Mouse (Mus musculus) spleen, adult 2 months (tissue): ENCODE results near the gene Stox2. TPM values are rescaled to one million over a fixed set of nuclear protein-coding genes. Genes with fewer than 3 reads are reported as not detected.

Experiments used
- DNase-seq, 2 experiments: peaks; one replicate each; pipeline versions ENCODE4 v3.0.0 to v3.0.0-alpha.2; 2012 to 2021; ENCODE audit warnings: low spot score in 2 of 2, low read depth in 1 of 2
- H3K27ac ChIP-seq: fragments of 200-500 bp; 2 replicates; pipeline ENCODE4 v1.5.1; 2012; ENCODE audit warnings: low read length, inconsistent platforms; ENCODE audit not compliant: insufficient read depth
- H3K27me3 ChIP-seq: fragments of 200-500 bp; 2 replicates; pipeline ENCODE4 v1.6.1; 2012; ENCODE audit warnings: mild to moderate bottlenecking, moderate library complexity, low read length, inconsistent platforms; ENCODE audit not compliant: control insufficient read depth, insufficient read depth
- H3K36me3 ChIP-seq: fragments of 200-500 bp; 2 replicates; pipeline ENCODE4 v1.6.1; 2012; ENCODE audit warnings: mild to moderate bottlenecking, low read length, inconsistent platforms; ENCODE audit not compliant: control insufficient read depth, insufficient read depth
- H3K4me1 ChIP-seq: fragments of 200-500 bp; 2 replicates; pipeline ENCODE4 v1.6.1; 2011; ENCODE audit warnings: inconsistent platforms; ENCODE audit not compliant: control insufficient read depth, insufficient read depth, insufficient read length
- H3K4me3 ChIP-seq: fragments of 200-500 bp; 2 replicates; pipeline ENCODE4 v1.5.1; 2011; ENCODE audit warnings: mild to moderate bottlenecking, inconsistent platforms; ENCODE audit not compliant: insufficient read depth, insufficient read length; ENCODE audit errors: extremely low read depth
- CTCF ChIP-seq: fragments of 200-500 bp; IDR thresholded peaks from 2 replicates; pipeline ENCODE4 v1.5.1; 2011; ENCODE audit warnings: mild to moderate bottlenecking, inconsistent platforms; ENCODE audit not compliant: insufficient read depth, insufficient read length, insufficient replicate concordance; ENCODE audit errors: extremely low read depth
- POLR2A ChIP-seq: fragments of 200-500 bp; IDR thresholded peaks from 2 replicates; pipeline ENCODE4 v1.6.1; 2011; ENCODE audit warnings: low read depth, low read length, inconsistent platforms
- WGBS: fragments of 180-500 bp; shearing (Covaris S2); methylation state at CpG from one replicate; pipeline ENCODE4 v1.1.7; 2018; 5-methylcytosine and 5-hydroxymethylcytosine counted together
- polyA plus RNA-seq: library from polyadenylated mRNA; depleted of rRNA; stranded (reverse); fragments of >200 nt; gene quantifications from 2 replicates; pipeline ENCODE4 v1.2.3, GENCODE M21; 2012

Stox2 gene
- polyA plus RNA-seq, 1 experiment, result 0.50 TPM

GRCm38 (mm10) chr8:47334223-47334757, 111.9 kb downstream of the Stox2 start:
- no peaks in the 10 kb centered on the region for H3K27me3 ChIP-seq
- H3K4me3 ChIP-seq, result no peak overlapping the region
- TF ChIP-seq POLR2A (no peak), CTCF (no peak)
- no peaks in the 10 kb centered on the region for H3K4me1 ChIP-seq
- WGBS, result 67% methylated on average over 9 of the region's 9 CpGs
- no peak for DNase-seq
- no peak overlapping the region for H3K27ac ChIP-seq
- no peaks in the 10 kb centered on the region for H3K36me3 ChIP-seq

GRCm38 (mm10) chr8:47332941-47333340, 113.2 kb downstream of the Stox2 start:
- Histone ChIP-seq H3K36me3 (no peaks in the 10 kb centered on the region), H3K27ac (no peak overlapping the region), H3K4me3 (no peak overlapping the region), H3K4me1 (no peaks in the 10 kb centered on the region), H3K27me3 (no peaks in the 10 kb centered on the region)
- TF ChIP-seq POLR2A (no peak), CTCF (no peak)
- DNase-seq, result no peak
- WGBS, result 59% methylated on average over 1 of the region's 1 CpGs

GRCm38 (mm10) chr8:47330982-47331381, 115.2 kb downstream of the Stox2 start:
- WGBS, result 90% methylated on average over 5 of the region's 5 CpGs
- no peak overlapping the region for H3K27ac ChIP-seq

GRCm38 (mm10) chr8:47326348-47326747, 119.8 kb downstream of the Stox2 start:
- TF ChIP-seq POLR2A, result no peak
- no peak for TF ChIP-seq CTCF

More at GRCm38 (mm10) chr8:47330982-47331381, 115.2 kb downstream of the Stox2 start:
- DNase-seq, result no peak
- H3K4me3 ChIP-seq, result no peak overlapping the region
- TF ChIP-seq POLR2A, result no peak
- no peak for TF ChIP-seq CTCF
- H3K36me3 ChIP-seq, result no peaks in the 10 kb centered on the region
- H3K27me3 ChIP-seq, result no peaks in the 10 kb centered on the region
- no peaks in the 10 kb centered on the region for H3K4me1 ChIP-seq

GRCm38 (mm10) chr8:47324117-47324820, 121.9 kb downstream of the Stox2 start:
- WGBS, result 73% methylated on average over 16 of the region's 16 CpGs
- Histone ChIP-seq H3K4me3 (no peak overlapping the region), H3K27ac (no peak overlapping the region), H3K36me3 (no peaks in the 10 kb centered on the region), H3K4me1 (no peaks in the 10 kb centered on the region), H3K27me3 (no peaks in the 10 kb centered on the region)
- DNase-seq, result no peak
- TF ChIP-seq CTCF, result no peak
- TF ChIP-seq POLR2A, result no peak

More at GRCm38 (mm10) chr8:47326348-47326747, 119.8 kb downstream of the Stox2 start:
- H3K36me3 ChIP-seq, result no peaks in the 10 kb centered on the region
- H3K4me3 ChIP-seq, result no peak overlapping the region
- no peaks in the 10 kb centered on the region for H3K4me1 ChIP-seq
- H3K27ac ChIP-seq, result no peak overlapping the region
- no peak for DNase-seq
- 45% methylated on average over 8 of the region's 8 CpGs for WGBS
- no peaks in the 10 kb centered on the region for H3K27me3 ChIP-seq

- TF ChIP-seq POLR2A (no peak), CTCF (no peak)
- Histone ChIP-seq H3K36me3 (no peaks in the 10 kb centered on the region), H3K27me3 (no peaks in the 10 kb centered on the region), H3K4me3 (no peak overlapping the region), H3K27ac (no peak overlapping the region), H3K4me1 (no peaks in the 10 kb centered on the region)
- 84% methylated on average over 5 of the region's 5 CpGs for WGBS
- no peak for DNase-seq
These were observed 124.9 kb downstream of the Stox2 start for GRCm38 (mm10) chr8:47321282-47321681.

GRCm38 (mm10) chr8:47320707-47321106, 125.5 kb downstream of the Stox2 start:
- no peak for DNase-seq
- H3K36me3 ChIP-seq, result no peaks in the 10 kb centered on the region
- H3K4me1 ChIP-seq, result no peaks in the 10 kb centered on the region
- TF ChIP-seq CTCF, result no peak
- TF ChIP-seq POLR2A, result no peak
- H3K4me3 ChIP-seq, result no peak overlapping the region
- H3K27ac ChIP-seq, result no peak overlapping the region
- no peaks in the 10 kb centered on the region for H3K27me3 ChIP-seq
- 65% methylated on average over 2 of the region's 2 CpGs for WGBS
